Mouse (Mus musculus) lung, adult 2 months (tissue): ENCODE measurements around the gene Olfr54.

Experiments used
- CTCF ChIP-seq: fragments of 200-500 bp; IDR thresholded peaks from 2 replicates; pipeline ENCODE4 v1.5.1; 2011; ENCODE audit warnings: mild to moderate bottlenecking, low read length, control low read depth; ENCODE audit not compliant: insufficient read depth
- POLR2A ChIP-seq: fragments of 200-500 bp; IDR thresholded peaks from 2 replicates; pipeline ENCODE4 v1.6.1; 2011; ENCODE audit warnings: low read depth, mild to moderate bottlenecking, control low read depth, low read length, borderline replicate concordance; ENCODE audit errors: extremely low read depth

- TF ChIP-seq CTCF (no peak), POLR2A (no peak)
These were observed 16.2 kb downstream of the Olfr54 start for GRCm38 (mm10) chr11:51030225-51030624.
